Mouse (Mus musculus) liver, postnatal 0 days (tissue): ENCODE measurements at regions not wholly inside any gene's neighbourhood (a gene's known extent, or its start where the extent isn't known, plus 50 kb on each side); places are given as distances from the start of the nearest gene placed in this dataset.

ENCODE experiments used
- ATAC-seq: fragments of 200-750 bp; cut with Nextera tagmentation; 2 replicates; pipeline ENCODE4 v1.8.0; 2017; ENCODE audit warnings: mild to moderate bottlenecking, moderate library complexity
- DNase-seq: peaks from one replicate; pipeline ENCODE4 v3.0.0-alpha.2; 2016
- H3K27ac ChIP-seq: fragments of 300-500 bp; sonication (generic); 2 replicates; pipeline ENCODE4 v1.5.1; 2014; ENCODE audit warnings: antibody characterized with exemption, moderate library complexity, mild to moderate bottlenecking, low read depth
- H3K27me3 ChIP-seq: fragments of 300-500 bp; sonication (generic); 2 replicates; pipeline ENCODE4 v1.6.1; 2014; ENCODE audit warnings: low read length, control low read depth, mixed read lengths; ENCODE audit not compliant: insufficient read depth
- H3K36me3 ChIP-seq: fragments of 300-500 bp; sonication (generic); replicated peaks from 2 replicates; pipeline ENCODE4 v1.6.1; 2014; ENCODE audit warnings: mild to moderate bottlenecking, control low read depth, low read length, moderate library complexity, mixed read lengths; ENCODE audit not compliant: insufficient read depth
- H3K4me1 ChIP-seq: fragments of 300-500 bp; sonication (generic); 2 replicates; pipeline ENCODE4 v1.6.1; 2014; ENCODE audit warnings: antibody characterized with exemption, mild to moderate bottlenecking, control low read depth; ENCODE audit not compliant: insufficient read depth
- H3K4me2 ChIP-seq: fragments of 300-500 bp; sonication (generic); 2 replicates; pipeline ENCODE4 v1.6.1; 2014; ENCODE audit warnings: low read depth, mild to moderate bottlenecking, low read length, moderate library complexity, mixed read lengths
- H3K4me3 ChIP-seq: fragments of 300-500 bp; sonication (generic); 2 replicates; pipeline ENCODE4 v1.5.1; 2014; ENCODE audit warnings: low read depth, low read length
- H3K9ac ChIP-seq: fragments of 300-500 bp; sonication (generic); replicated peaks from 2 replicates; pipeline ENCODE4 v1.6.1; 2014; ENCODE audit warnings: mild to moderate bottlenecking, moderate library complexity
- H3K9me3 ChIP-seq: fragments of 300-500 bp; sonication (generic); 2 replicates; pipeline ENCODE4 v1.6.1; 2016; ENCODE audit warnings: mild to moderate bottlenecking, control low read depth, low read length, mixed read lengths
- CTCF ChIP-seq: sonication (generic); IDR thresholded peaks from 2 replicates; pipeline ENCODE4 v1.5.1; 2016; ENCODE audit warnings: antibody characterized with exemption, low read depth
- EP300 ChIP-seq: IDR thresholded peaks from 2 replicates; pipeline ENCODE4 v1.6.1; 2016; ENCODE audit warnings: antibody characterized with exemption, low read depth, mild to moderate bottlenecking
- WGBS: fragments of 180-500 bp; shearing (Covaris S2); extraction: QIAGEN DNeasy Blood & Tissue Kit; methylation state at CpG from one replicate; pipeline ENCODE4 v1.1.7; 2014; ENCODE audit not compliant: insufficient replicate concordance; 5-methylcytosine and 5-hydroxymethylcytosine counted together

GRCm38 (mm10) chr1:144330365-144331050 is 81.5 kb upstream of the Rgs1 start:
- TF ChIP-seq EP300, result 0 out of 2 replicates have a peak, but pooled peaks have one; percentile 27
- TF ChIP-seq CTCF, result no peak
- ATAC-seq (peak; percentile 47; the same call in 1 of the 2 replicates), DNase-seq (no peak)
- no peaks in the 10 kb centered on the region for H3K9me3 ChIP-seq
- H3K4me1 ChIP-seq, result no peaks in the 10 kb centered on the region
- no peaks in the 10 kb centered on the region for H3K27me3 ChIP-seq
- H3K36me3 ChIP-seq, result no peaks in the 10 kb centered on the region
- H3K4me2 ChIP-seq, result no peak overlapping the region
- WGBS, result 35% methylated on average over 8 of the region's 8 CpGs
- no peak overlapping the region for H3K9ac ChIP-seq
- H3K27ac ChIP-seq, result 0 out of 2 replicates have a peak overlapping the region, but pooled peaks have one; percentile 18
- H3K4me3 ChIP-seq, result no peak overlapping the region

GRCm38 (mm10) chr1:144319406-144319805 is 70.4 kb upstream of the Rgs1 start:
- TF ChIP-seq EP300 (0 out of 2 replicates have a peak, but pooled peaks have one; percentile 26), CTCF (no peak)
- H3K27ac ChIP-seq, result peak overlapping the region; percentile 29; the same call in 1 of the 2 replicates
- H3K4me2 ChIP-seq, result no peak overlapping the region
- WGBS, result 62% methylated on average over 6 of the region's 6 CpGs
- no peaks in the 10 kb centered on the region for H3K9me3 ChIP-seq
- no peak overlapping the region for H3K9ac ChIP-seq
- ATAC-seq (peak; percentile 67), DNase-seq (no peak)
- H3K27me3 ChIP-seq, result no peaks in the 10 kb centered on the region
- H3K4me3 ChIP-seq, result no peak overlapping the region
- no peaks in the 10 kb centered on the region for H3K36me3 ChIP-seq
- H3K4me1 ChIP-seq, result no peaks in the 10 kb centered on the region

GRCm38 (mm10) chr1:144318289-144318688 is 69.2 kb upstream of the Rgs1 start:
- Histone ChIP-seq H3K4me2 (no peak overlapping the region), H3K36me3 (no peaks in the 10 kb centered on the region), H3K27ac (no peak overlapping the region), H3K4me3 (no peak overlapping the region), H3K9me3 (no peaks in the 10 kb centered on the region), H3K4me1 (no peaks in the 10 kb centered on the region), H3K9ac (no peak overlapping the region), H3K27me3 (no peaks in the 10 kb centered on the region)
- TF ChIP-seq EP300 (peak; percentile 67; the same call in 1 of the 2 replicates), CTCF (no peak)
- WGBS, result 20% methylated on average over 1 of the region's 1 CpGs
- ATAC-seq (peak; percentile 36), DNase-seq (no peak)

- Histone ChIP-seq H3K9ac (no peak overlapping the region), H3K36me3 (no peaks in the 10 kb centered on the region), H3K27me3 (no peaks in the 10 kb centered on the region), H3K27ac (0 out of 2 replicates have a peak overlapping the region, but pooled peaks have one; percentile 0), H3K4me3 (no peak overlapping the region), H3K4me2 (no peak overlapping the region), H3K9me3 (no peaks in the 10 kb centered on the region), H3K4me1 (no peaks in the 10 kb centered on the region)
- WGBS, result 51% methylated on average over 3 of the region's 3 CpGs
- TF ChIP-seq CTCF, result no peak
- TF ChIP-seq EP300, result 0 out of 2 replicates have a peak, but pooled peaks have one; percentile 24
- DNase-seq (no peak), ATAC-seq (no peak)
Measured at GRCm38 (mm10) chr1:144317560-144317959, 68.5 kb upstream of the Rgs1 start.

- no peaks in the 10 kb centered on the region for H3K4me1 ChIP-seq
- no peak overlapping the region for H3K4me3 ChIP-seq
- no peaks in the 10 kb centered on the region for H3K27me3 ChIP-seq
- TF ChIP-seq EP300, result no peak
- TF ChIP-seq CTCF, result no peak
- H3K4me2 ChIP-seq, result no peak overlapping the region
- no peak overlapping the region for H3K27ac ChIP-seq
- no peaks in the 10 kb centered on the region for H3K9me3 ChIP-seq
- no peaks in the 10 kb centered on the region for H3K36me3 ChIP-seq
- DNase-seq, result no peak
- 72% methylated on average over 2 of the region's 2 CpGs for WGBS
- no peak overlapping the region for H3K9ac ChIP-seq
- no peak for ATAC-seq
Measured at GRCm38 (mm10) chr1:144316251-144316650, 67.2 kb upstream of the Rgs1 start.

- ATAC-seq (no peak), DNase-seq (no peak)
- Histone ChIP-seq H3K27ac (no peak overlapping the region), H3K9me3 (no peaks in the 10 kb centered on the region), H3K36me3 (no peaks in the 10 kb centered on the region), H3K9ac (no peak overlapping the region), H3K4me2 (no peak overlapping the region), H3K27me3 (no peaks in the 10 kb centered on the region), H3K4me1 (no peaks in the 10 kb centered on the region), H3K4me3 (no peak overlapping the region)
- 56% methylated on average over 2 of the region's 2 CpGs for WGBS
- no peak for TF ChIP-seq EP300
- no peak for TF ChIP-seq CTCF
Measured at GRCm38 (mm10) chr1:144314382-144314781, 65.3 kb upstream of the Rgs1 start.
